Mouse (Mus musculus): ENCODE results near the gene Scrn1. TPM values are rescaled to one million over a fixed set of nuclear protein-coding genes. Genes with fewer than 3 reads are reported as not detected.

The Scrn1 gene
- 10 to 100 TPM; 14.3 to 15.9 TPM for total RNA-seq (2021)
- long read RNA-seq, experiment 1, full-length matches to known transcripts = 17 of 32 reads
- long read RNA-seq, experiment 1, partial matches to known transcripts = 1 of 32 reads
- long read RNA-seq, experiment 1, other reads (novel, unspliced or antisense) = 14 of 32 reads
- long read RNA-seq, experiment 2, full-length matches to known transcripts = 8 of 23 reads
- long read RNA-seq, experiment 2, partial matches to known transcripts = 3 of 23 reads
- long read RNA-seq, experiment 2, other reads (novel, unspliced or antisense) = 12 of 23 reads

GRCm38 (mm10) chr6:54565665-54566545 is at the start of gene Scrn1:
Scrn1 (minus strand) TSS chr6:54566489.
- peak; percentile 62 for DNase-seq

DNA sequence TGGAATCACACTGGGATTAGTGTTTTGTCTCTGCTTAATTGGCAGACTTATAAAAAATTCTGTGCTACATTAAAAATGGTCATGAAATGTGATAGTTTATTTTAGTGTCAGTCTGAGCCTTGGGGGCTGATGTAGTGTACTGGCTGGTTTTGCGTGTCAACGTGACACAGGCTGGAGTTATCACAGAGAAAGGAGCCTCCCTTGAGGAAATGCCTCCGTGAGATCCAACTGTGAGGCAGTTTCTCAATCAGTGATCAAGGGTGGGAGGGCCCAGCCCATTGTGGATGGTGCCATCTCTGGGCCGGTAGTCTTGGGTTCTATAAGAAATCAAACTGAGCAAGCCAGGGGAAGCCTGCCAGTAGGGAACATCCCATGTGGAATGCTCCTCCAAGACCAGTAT is 40.0 kb upstream of the Scrn1 start:
- no peak for DNase-seq

GRCm38 (mm10) chr6:54604001-54604715 is 37.9 kb upstream of the Scrn1 start:
- peak; percentile 27 for DNase-seq

DNA sequence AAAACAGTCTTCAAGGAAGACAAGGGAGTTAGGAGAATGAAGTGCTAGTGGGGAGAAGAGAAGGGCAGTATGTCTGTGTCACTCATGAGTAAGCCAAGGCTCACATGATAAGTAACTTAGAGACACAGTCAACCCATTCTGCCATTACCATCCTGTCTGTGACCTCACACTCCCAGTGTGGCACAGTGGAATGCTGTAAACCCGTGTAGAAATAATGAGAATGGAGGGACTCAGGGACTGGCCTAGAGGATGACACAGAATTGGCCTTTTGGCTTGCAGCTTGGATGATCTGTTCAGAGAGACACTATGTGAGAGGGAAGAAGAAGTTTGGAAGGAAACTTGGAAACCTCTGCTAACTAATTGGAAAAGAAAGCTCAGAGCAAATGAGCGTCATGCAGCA is 36.6 kb upstream of the Scrn1 start:
- DNase-seq = no peak

GRCm38 (mm10) chr6:54600681-54601347 is 34.5 kb upstream of the Scrn1 start:
- DNase-seq = no peak

- DNase-seq = no peak
Observed at GRCm38 (mm10) chr6:54597711-54598110, 31.4 kb upstream of the Scrn1 start.

DNA sequence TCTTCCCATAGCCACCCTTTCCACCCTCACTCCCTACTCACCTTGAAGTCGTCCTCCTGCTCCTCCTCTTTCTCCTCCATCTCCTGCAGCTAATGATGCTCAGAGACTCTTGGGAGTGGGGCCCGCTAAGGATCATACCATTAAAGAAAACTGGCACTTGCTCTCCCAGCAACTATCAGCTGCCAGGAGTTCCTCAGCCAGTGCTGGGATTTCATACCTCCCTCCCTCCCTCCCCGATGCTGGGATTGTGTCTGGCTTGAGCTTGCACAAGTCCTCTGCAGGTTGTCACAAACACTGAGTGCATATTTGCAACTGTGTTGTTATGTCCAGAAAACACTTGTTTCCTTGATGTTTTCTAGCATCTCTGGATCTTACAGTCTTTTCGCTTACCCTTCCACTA is 30.9 kb upstream of the Scrn1 start, which contains the start of gene Fkbp14:
Fkbp14 (minus strand) TSS at position 101 of the 400 bp plus-strand sequence.
- no peak for DNase-seq

DNA sequence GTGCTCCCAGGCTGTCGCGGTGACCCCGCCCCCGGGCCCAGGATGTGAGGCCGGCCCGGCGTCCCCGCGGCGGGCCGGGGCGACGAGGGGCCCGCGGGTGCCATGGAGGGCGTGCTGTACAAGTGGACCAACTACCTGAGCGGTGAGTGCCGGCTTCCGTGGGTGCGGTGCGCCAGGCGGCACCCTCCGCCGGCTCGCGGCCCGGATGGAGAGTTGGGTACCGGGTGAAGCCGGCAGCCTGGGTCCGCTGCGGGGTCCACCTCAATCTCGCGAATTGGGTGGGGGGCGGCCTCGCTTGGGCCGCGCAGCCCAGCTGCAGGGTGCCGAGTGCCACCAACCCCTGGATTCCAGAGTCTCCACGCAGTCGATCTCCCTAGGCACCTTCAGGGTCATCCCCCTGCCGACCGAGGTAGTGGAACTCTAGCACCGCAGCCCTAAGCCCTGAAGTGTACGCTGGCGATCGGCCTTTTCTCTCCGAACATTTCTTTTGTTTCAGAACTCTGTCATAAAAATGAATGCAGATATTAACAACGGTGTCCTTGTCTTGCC is 29.1 kb upstream of the Scrn1 start:
- DNase-seq = no peak

DNA sequence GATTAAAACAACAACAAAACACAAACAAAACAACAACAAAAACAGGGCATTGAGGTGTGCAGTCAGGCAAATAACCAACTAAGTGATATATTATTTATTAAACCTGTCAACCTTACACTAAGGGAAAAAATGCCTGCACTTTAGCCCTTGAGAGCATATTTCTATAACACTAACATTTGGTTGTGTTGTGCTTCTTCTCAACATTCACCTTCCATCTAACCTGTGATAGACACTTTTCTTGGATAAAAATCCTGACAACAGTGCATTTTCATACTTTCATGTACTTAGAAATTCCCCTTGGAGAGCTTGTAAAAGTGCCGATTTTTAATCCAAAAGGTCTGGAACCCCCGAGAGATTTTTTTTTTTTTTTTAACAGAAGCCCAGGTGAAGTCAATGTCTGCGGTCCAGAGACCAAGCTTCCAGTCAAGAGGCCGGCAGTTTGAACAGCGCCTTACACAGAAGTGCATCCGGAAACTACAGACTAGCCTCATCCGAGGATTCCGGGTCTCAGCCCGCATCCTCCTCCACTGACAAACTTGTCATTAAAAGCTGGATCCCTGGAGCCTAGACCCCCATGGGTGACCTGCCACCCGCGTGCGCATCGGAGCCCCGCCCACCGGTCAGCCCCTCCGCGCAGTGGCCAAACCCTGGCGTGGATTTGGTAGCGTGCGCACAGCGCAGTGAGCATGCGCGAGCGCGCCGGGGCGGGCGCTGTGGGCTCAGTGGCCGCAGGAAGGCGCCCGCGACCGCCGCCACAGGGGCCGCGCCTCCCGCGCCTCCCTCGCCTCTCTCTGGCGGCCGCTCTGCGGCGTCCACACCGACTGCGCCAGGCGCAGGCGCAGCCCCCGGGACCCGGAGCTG is 28.4 kb upstream of the Scrn1 start, which contains the start of gene Plekha8:
Plekha8 (plus strand) TSS at position 643 of the 861 bp plus-strand sequence.
- peak; percentile 94 for DNase-seq

DNA sequence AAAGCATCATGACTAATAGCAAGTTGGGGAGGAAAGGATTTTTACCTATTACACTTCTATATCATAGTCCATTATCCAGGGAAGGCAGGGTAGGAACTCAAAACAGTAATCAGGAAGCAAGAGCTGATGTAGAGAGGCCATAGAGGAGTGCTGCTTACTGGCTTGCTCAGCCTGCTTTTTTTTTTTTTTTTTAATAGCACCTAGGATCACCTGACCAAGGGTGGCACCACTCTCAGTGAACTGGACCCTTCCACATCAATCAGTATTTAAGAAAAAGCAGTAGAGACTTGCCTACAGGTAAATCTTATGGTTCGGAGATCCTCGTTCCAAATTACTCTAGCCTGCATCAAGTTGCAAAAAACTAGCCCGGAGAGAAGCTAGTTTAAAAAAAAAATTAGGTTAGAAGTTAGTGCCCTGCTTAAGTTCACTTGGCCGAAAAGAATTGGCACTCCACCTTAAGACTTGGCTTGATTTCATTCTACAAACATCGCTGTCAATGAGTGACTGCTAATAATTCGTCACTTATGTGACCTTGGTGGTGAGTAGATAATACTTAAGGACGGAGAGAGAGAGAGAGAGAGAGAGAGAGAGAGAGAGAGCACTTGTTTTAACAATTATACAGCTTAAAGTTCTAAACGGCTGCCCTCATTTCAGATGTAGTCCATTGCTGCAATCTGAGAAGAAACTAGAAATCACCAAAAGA is 27.6 kb upstream of the Scrn1 start:
- DNase-seq = no peak

GRCm38 (mm10) chr6:54592938-54593535 is 26.7 kb upstream of the Scrn1 start:
- peak; percentile 88 for DNase-seq

DNA sequence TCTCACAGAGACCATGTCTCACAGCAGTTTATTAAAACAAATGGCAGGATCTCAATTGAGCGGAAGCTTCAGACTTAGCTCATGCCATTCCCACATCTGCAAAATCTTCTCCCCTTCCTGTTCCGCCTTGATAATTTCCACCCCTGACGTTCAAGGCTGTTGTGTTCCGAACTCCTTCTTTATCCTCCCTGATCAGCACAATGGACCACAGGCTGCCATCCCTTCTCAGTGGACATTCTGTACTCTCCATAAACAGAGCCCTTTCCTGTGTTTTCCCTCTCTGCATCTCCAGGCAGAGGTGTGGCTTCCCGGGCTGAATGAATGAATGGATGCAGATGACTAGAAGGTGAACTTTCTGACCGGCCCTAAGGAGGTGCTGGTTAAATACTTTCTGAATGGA is 25.5 kb upstream of the Scrn1 start:
- DNase-seq = no peak

DNA sequence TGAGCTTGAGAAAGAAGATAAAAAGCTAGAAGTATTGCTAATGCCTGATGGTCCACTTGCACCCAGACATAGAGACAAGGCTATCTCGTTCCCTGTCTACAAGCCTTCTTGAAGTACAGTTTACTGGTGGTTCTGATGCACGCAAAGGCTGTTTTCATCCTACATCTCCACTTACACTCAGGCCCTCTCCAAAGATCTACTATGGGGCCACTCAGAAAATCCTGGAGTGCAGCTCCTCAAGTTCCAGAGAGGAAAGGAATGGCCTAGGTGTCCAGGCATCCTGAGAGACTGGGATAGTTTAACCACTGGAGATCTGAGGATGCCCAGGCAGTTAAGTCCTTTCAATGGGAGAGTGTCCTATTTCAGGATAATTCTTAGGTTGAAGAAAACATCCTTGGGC is 24.4 kb upstream of the Scrn1 start:
- DNase-seq = no peak

DNA sequence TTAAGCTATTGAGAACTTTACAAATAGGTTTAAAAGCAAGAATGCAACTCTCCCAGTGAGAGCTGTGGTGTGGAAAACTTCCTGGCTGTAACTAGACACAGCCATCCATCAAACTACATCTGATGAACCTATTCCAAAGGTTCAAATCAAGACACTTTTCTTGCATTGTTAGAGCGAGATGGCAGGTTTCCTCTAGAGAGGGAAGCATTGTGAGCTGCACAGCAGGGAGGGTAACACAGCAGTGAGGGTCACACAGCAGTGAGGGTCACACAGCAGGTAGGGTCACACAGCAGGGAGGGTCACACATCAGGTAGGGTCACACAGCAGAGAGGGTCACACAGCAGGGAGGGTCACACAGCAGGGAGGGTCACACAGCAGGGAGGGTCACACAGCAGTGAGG is 21.9 kb upstream of the Scrn1 start:
- no peak for DNase-seq

DNA sequence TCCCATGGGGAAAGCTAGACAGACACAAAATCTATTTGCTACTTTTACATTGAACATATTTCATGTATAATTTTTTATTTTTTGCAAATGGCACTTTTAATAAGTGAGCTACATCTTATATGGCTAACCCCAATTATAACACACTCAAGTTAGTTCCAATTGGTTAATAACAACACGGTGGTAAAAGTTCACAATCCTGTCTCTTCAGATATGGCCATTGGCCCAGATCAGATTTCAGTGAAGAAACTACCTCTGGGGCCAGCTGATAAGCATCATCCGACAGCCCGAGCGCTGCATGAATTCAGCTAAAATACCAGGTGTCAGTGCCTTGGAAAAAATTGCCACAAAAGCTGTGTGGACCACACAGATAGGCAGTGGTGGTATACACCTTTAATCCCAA is 21.4 kb upstream of the Scrn1 start:
- DNase-seq = no peak

GRCm38 (mm10) chr6:54586911-54587310 is 20.6 kb upstream of the Scrn1 start:
- DNase-seq = no peak

GRCm38 (mm10) chr6:54586175-54586574 is 19.9 kb upstream of the Scrn1 start:
- DNase-seq = peak; percentile 44

- no peak for DNase-seq
Observed at GRCm38 (mm10) chr6:54573218-54573955, 7.1 kb upstream of the Scrn1 start.

DNA sequence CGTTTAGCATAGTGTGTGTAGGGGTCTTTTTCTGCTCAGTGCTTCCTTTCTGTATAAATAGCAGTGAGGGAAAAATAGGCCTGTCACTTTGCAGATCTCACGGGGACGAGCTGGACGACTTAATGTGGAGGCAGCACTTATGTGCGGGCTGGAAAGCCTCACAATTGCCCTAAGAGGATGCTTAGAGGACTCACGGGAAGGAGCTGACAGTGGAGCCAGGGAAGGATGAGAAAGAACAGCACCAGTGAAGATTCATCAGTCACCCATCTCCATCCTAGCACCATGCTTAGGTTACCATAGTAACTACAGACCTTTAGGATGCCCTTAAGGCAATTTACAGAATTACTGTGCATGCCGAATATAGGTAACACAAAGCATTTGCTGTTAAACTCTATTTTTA is 3.5 kb upstream of the Scrn1 start:
- no peak for DNase-seq
